Mouse (Mus musculus): ENCODE results near the gene Slc25a26. TPM values are rescaled to one million over a fixed set of nuclear protein-coding genes. Genes with fewer than 3 reads are reported as not detected.

Slc25a26 gene
- polyA plus RNA-seq, 1 experiment, result 5.0 TPM

DNA sequence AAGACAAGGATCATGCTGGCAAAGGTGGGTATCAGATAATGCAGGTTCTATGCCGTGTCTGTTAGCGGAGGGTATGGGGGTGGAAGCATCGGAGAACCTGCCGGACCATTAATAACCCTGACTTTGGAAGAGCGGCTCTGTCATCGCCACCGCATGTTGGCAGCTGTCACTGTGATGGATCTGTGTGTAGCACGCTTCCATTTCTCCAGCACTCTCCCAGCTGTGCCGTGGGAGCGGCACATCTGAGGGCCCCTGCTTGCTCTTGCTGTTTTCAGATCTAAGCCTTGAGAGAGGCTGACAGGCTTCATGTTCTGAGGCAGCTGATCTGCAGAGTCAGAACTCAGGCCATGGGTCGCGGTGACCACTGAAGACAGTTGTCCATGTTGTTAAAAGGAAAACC, 98.3 kb downstream of the Slc25a26 start:
- Histone ChIP-seq H3K4me3 (ENCODE audit: low read depth, low read length) (no peak overlapping the region), H3K4me1 (ENCODE audit: control insufficient read depth, insufficient read depth, insufficient read length, low read length) (no peaks in the 10 kb centered on the region), H3K27ac (ENCODE audit: insufficient read depth, low read depth, low read length) (no peak overlapping the region), H3K27me3 (ENCODE audit: control insufficient read depth, insufficient read depth, low read length) (no peaks in the 10 kb centered on the region), H3K36me3 (ENCODE audit: control insufficient read depth, insufficient read depth, low read length) (peaks cover 7% of the 10 kb centered on the region)
- 85% methylated on average over 12 of the region's 12 CpGs for WGBS
- TF ChIP-seq CTCF (IDR thresholded peaks at IDR 0.05; ENCODE audit: extremely low read depth, insufficient read length, insufficient replicate concordance, low read depth, low read length), result no peak

DNA sequence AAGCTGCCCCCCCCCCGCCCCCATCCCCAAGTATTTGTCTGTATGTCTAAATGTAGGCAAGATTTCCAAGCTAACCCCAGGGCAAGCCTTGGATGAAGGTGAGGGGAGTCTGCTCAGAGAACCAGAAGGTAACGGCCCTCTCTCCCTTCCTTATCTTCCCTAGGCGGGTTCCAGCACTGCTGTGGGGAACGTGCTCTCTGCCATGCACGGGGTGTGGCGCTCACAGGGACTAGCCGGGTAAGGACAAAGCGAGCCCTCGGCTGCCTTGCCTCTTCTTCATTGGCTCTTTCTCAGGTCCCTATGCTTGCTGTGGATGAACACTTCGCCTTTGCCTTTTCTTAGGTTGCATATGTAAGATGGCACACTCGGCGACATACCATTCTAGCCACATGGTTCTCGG, 98.9 kb downstream of the Slc25a26 start:
- no peak overlapping the region for H3K4me3 ChIP-seq (ENCODE audit: low read depth, low read length)
- WGBS, result 62% methylated on average over 13 of the region's 13 CpGs
- no peak for TF ChIP-seq CTCF (IDR thresholded peaks at IDR 0.05; ENCODE audit: extremely low read depth, insufficient read length, insufficient replicate concordance, low read depth, low read length)
- no peak for TF ChIP-seq POLR2A (IDR thresholded peaks at IDR 0.05; ENCODE audit: low read depth, low read length)
- no peaks in the 10 kb centered on the region for H3K4me1 ChIP-seq (ENCODE audit: control insufficient read depth, insufficient read depth, insufficient read length, low read length)
- no peaks in the 10 kb centered on the region for H3K27me3 ChIP-seq (ENCODE audit: control insufficient read depth, insufficient read depth, low read length)
- H3K27ac ChIP-seq (ENCODE audit: insufficient read depth, low read depth, low read length), result no peak overlapping the region
- H3K36me3 ChIP-seq (ENCODE audit: control insufficient read depth, insufficient read depth, low read length), result peaks cover 11% of the 10 kb centered on the region

DNA sequence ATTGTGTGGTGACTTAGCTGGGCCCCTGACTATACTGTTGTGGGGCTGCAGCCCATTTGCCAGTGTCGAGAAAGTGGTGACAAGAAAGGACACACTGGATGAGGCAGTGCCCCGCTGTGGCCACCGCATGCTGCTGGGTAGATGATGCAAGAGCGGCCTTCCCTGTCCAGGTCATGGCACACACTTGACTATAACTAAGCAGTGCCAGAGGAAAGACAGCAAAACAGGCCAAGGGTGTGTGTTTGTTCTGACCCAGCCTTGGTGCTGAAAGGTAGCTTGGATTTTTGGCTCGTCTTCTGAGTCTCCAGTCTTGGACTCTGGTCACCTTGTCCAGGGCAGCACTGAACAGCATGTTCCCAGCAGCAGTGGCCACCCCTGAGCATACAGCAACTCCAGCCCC, 101.0 kb downstream of the Slc25a26 start:
- Histone ChIP-seq H3K27me3 (ENCODE audit: control insufficient read depth, insufficient read depth, low read length) (no peaks in the 10 kb centered on the region), H3K36me3 (ENCODE audit: control insufficient read depth, insufficient read depth, low read length) (peaks cover 26% of the 10 kb centered on the region), H3K4me3 (ENCODE audit: low read depth, low read length) (no peak overlapping the region), H3K27ac (ENCODE audit: insufficient read depth, low read depth, low read length) (no peak overlapping the region), H3K4me1 (ENCODE audit: control insufficient read depth, insufficient read depth, insufficient read length, low read length) (no peaks in the 10 kb centered on the region)
- WGBS, result 70% methylated on average over 5 of the region's 5 CpGs
- TF ChIP-seq CTCF (IDR thresholded peaks at IDR 0.05; ENCODE audit: extremely low read depth, insufficient read length, insufficient replicate concordance, low read depth, low read length), result no peak
- no peak for TF ChIP-seq POLR2A (IDR thresholded peaks at IDR 0.05; ENCODE audit: low read depth, low read length)

DNA sequence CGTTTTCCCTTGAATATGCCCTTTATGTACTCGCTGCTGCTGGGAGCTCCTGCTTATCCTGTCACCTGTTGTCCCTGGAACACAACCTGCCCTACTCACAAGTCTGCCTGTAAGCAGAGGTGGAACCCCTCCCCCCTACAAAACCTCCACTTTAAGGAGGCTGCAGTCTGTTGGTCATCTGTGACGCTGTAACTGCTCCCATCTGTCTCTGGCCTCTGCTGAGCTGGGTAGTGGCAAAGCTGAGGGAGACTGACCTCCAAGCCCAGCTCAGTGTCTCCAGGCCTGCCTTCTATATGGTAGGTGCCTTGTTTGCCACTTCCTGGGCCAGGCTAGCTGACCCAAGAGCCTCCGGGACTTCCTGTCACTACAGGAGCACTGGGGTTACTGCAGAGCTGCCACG, 101.7 kb downstream of the Slc25a26 start:
- WGBS, result 55% methylated on average over 5 of the region's 5 CpGs
- Histone ChIP-seq H3K27ac (ENCODE audit: insufficient read depth, low read depth, low read length) (no peak overlapping the region), H3K36me3 (ENCODE audit: control insufficient read depth, insufficient read depth, low read length) (peaks cover 32% of the 10 kb centered on the region), H3K27me3 (ENCODE audit: control insufficient read depth, insufficient read depth, low read length) (no peaks in the 10 kb centered on the region), H3K4me1 (ENCODE audit: control insufficient read depth, insufficient read depth, insufficient read length, low read length) (no peaks in the 10 kb centered on the region), H3K4me3 (ENCODE audit: low read depth, low read length) (no peak overlapping the region)
- TF ChIP-seq CTCF (IDR thresholded peaks at IDR 0.05; ENCODE audit: extremely low read depth, insufficient read length, insufficient replicate concordance, low read depth, low read length) (no peak), POLR2A (IDR thresholded peaks at IDR 0.05; ENCODE audit: low read depth, low read length) (no peak)

DNA sequence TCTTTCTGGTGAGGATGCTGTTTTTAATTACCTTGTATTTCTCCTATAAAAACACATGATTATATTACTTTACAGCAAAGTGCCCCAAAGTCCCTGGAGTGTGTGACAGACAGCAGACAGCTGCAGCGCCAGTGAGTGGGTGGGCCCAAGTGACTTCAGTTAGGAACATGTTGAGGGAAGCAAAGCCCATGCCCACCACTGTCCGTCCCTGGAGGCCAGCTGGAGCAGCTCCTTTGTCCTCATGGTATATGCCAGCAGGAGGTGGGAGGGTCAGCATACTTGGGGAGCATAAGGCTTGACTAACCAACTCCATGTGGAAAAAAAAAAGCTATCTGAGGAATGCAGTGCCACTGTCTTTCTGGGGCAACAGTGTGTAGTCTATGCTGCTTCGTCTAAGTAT, 103.9 kb downstream of the Slc25a26 start:
- no peaks in the 10 kb centered on the region for H3K27me3 ChIP-seq (ENCODE audit: control insufficient read depth, insufficient read depth, low read length)
- WGBS, result 73% methylated on average over 3 of the region's 3 CpGs
- no peaks in the 10 kb centered on the region for H3K4me1 ChIP-seq (ENCODE audit: control insufficient read depth, insufficient read depth, insufficient read length, low read length)
- no peak overlapping the region for H3K27ac ChIP-seq (ENCODE audit: insufficient read depth, low read depth, low read length)
- no peak overlapping the region for H3K4me3 ChIP-seq (ENCODE audit: low read depth, low read length)
- TF ChIP-seq POLR2A (IDR thresholded peaks at IDR 0.05; ENCODE audit: low read depth, low read length), result no peak
- peaks cover 53% of the 10 kb centered on the region for H3K36me3 ChIP-seq (ENCODE audit: control insufficient read depth, insufficient read depth, low read length)

DNA sequence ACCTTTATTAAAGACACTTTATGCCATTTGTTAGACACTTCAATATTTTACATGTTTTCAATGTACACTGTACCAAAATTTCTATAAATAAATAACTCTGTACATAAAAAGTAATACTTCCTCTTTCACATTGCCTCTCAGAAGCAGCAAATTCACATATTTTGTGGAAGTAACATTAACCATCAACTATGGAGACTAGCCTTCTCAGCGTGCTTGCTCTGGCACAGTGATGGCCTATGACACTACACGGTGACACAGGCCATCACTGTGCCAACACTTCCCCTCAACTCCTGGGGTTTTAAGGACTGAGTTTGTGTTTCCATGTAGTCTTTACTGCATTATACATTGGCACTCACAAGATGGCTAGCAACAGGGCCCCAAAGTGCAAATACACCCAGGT, 104.4 kb downstream of the Slc25a26 start:
- H3K36me3 ChIP-seq (ENCODE audit: control insufficient read depth, insufficient read depth, low read length), result peaks cover 58% of the 10 kb centered on the region
- no peaks in the 10 kb centered on the region for H3K27me3 ChIP-seq (ENCODE audit: control insufficient read depth, insufficient read depth, low read length)
- H3K4me1 ChIP-seq (ENCODE audit: control insufficient read depth, insufficient read depth, insufficient read length, low read length), result no peaks in the 10 kb centered on the region
- H3K27ac ChIP-seq (ENCODE audit: insufficient read depth, low read depth, low read length), result no peak overlapping the region
- H3K4me3 ChIP-seq (ENCODE audit: low read depth, low read length), result no peak overlapping the region
- WGBS, result 70% methylated on average over 2 of the region's 2 CpGs
- TF ChIP-seq CTCF (IDR thresholded peaks at IDR 0.05; ENCODE audit: extremely low read depth, insufficient read length, insufficient replicate concordance, low read depth, low read length), result no peak
- TF ChIP-seq POLR2A (IDR thresholded peaks at IDR 0.05; ENCODE audit: low read depth, low read length), result no peak

DNA sequence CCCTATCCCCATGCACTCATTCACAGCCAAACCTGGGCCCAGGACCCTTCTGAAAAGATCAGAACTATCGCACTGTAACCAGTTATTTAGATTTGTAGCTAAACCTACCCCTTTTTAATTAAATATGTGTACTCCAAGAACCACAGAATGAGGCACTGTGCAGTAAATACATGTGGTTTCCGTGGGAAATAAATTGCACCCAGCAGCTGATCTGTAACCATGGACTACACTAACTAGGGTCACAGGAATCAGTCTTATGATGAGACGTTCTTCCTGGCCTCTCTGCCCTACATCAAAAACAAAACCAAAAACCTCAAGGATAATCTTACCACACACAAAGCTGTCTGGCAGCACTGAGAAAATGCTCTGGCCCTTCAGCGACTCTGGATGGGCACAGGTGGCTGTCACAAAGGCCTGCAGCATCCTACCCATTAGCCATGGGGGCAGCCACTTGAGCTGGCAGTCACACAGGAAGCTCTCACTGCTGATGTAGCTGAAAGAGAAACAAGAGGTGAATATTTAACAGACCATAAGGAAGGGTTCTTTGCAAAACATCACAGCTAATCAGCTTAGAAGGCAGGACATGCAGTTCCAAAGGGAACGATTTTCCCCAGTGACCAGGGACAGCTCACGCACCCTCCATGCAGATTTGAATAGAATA, 113.2 kb downstream of the Slc25a26 start:
- peaks cover 90% of the 10 kb centered on the region for H3K36me3 ChIP-seq (ENCODE audit: control insufficient read depth, insufficient read depth, low read length)
- no peaks in the 10 kb centered on the region for H3K4me1 ChIP-seq (ENCODE audit: control insufficient read depth, insufficient read depth, insufficient read length, low read length)
- TF ChIP-seq POLR2A (IDR thresholded peaks at IDR 0.05; ENCODE audit: low read depth, low read length), result no peak
- no peak for TF ChIP-seq CTCF (IDR thresholded peaks at IDR 0.05; ENCODE audit: extremely low read depth, insufficient read length, insufficient replicate concordance, low read depth, low read length)
- no peaks in the 10 kb centered on the region for H3K27me3 ChIP-seq (ENCODE audit: control insufficient read depth, insufficient read depth, low read length)
- no peak overlapping the region for H3K27ac ChIP-seq (ENCODE audit: insufficient read depth, low read depth, low read length)
- 68% methylated on average over 6 of the region's 6 CpGs for WGBS
- no peak overlapping the region for H3K4me3 ChIP-seq (ENCODE audit: low read depth, low read length)

All from small intestine, adult 2 months (tissue).